Mouse (Mus musculus): ENCODE results near the gene Baz1b. TPM values are rescaled to one million over a fixed set of nuclear protein-coding genes. Genes with fewer than 3 reads are reported as not detected.

Baz1b gene
- polyA plus RNA-seq, 1 experiment, result 2.5 TPM

GRCm38 (mm10) chr5:135253741-135254401 is 66.8 kb downstream of the Baz1b start:
- Histone ChIP-seq H3K4me3 (replicated peaks) (no peak overlapping the region), H3K4me1 (ENCODE audit: control insufficient read depth) (peaks cover 18% of the 10 kb centered on the region), H3K36me3 (ENCODE audit: control insufficient read depth) (no peaks in the 10 kb centered on the region), H3K27me3 (ENCODE audit: control insufficient read depth) (peaks cover 36% of the 10 kb centered on the region), H3K9me3 (ENCODE audit: control insufficient read depth, low read length) (peaks cover 16% of the 10 kb centered on the region)
- TF ChIP-seq GATA1 (IDR thresholded peaks at IDR 0.05; ENCODE audit: low read length) (no peak), TAL1 (IDR thresholded peaks at IDR 0.05; ENCODE audit: low read length) (no peak)

GRCm38 (mm10) chr5:135256166-135256565 is 69.1 kb downstream of the Baz1b start:
- Histone ChIP-seq H3K4me1 (ENCODE audit: control insufficient read depth) (peaks cover 3% of the 10 kb centered on the region), H3K27me3 (ENCODE audit: control insufficient read depth) (peaks cover 13% of the 10 kb centered on the region), H3K9me3 (ENCODE audit: control insufficient read depth, low read length) (peaks cover 8% of the 10 kb centered on the region), H3K36me3 (ENCODE audit: control insufficient read depth) (no peaks in the 10 kb centered on the region), H3K4me3 (replicated peaks) (no peak overlapping the region)
- TF ChIP-seq TAL1 (IDR thresholded peaks at IDR 0.05; ENCODE audit: low read length), result no peak
- no peak for TF ChIP-seq GATA1 (IDR thresholded peaks at IDR 0.05; ENCODE audit: low read length)

DNA sequence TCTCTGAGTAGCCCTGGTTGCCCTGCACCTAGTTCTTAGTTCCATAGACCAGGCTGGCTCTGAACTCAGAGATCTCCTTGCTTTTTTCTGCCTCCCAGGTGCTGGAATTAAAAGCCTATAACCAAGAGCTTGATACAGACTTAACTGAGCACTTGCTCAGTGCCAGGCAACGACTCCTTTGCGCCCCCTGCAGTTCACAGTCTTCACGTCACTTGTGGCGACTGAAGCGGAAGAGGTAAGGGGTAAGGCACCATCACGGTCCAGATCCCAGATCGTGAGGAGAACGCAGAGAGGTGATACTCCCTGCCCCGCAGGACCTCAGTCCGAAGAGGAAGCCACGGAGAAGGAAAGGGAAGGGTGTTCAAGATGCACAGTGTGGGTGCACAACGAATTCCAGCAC is 70.5 kb downstream of the Baz1b start:
- Histone ChIP-seq H3K4me1 (ENCODE audit: control insufficient read depth) (no peaks in the 10 kb centered on the region), H3K4me3 (replicated peaks) (no peak overlapping the region), H3K36me3 (ENCODE audit: control insufficient read depth) (no peaks in the 10 kb centered on the region), H3K27me3 (ENCODE audit: control insufficient read depth) (0 out of 2 replicates have a peak, but pooled peaks cover 1% of the 10 kb centered on the region), H3K9me3 (ENCODE audit: control insufficient read depth, low read length) (peaks cover 7% of the 10 kb centered on the region)
- TF ChIP-seq TAL1 (IDR thresholded peaks at IDR 0.05; ENCODE audit: low read length) (no peak), GATA1 (IDR thresholded peaks at IDR 0.05; ENCODE audit: low read length) (no peak)

DNA sequence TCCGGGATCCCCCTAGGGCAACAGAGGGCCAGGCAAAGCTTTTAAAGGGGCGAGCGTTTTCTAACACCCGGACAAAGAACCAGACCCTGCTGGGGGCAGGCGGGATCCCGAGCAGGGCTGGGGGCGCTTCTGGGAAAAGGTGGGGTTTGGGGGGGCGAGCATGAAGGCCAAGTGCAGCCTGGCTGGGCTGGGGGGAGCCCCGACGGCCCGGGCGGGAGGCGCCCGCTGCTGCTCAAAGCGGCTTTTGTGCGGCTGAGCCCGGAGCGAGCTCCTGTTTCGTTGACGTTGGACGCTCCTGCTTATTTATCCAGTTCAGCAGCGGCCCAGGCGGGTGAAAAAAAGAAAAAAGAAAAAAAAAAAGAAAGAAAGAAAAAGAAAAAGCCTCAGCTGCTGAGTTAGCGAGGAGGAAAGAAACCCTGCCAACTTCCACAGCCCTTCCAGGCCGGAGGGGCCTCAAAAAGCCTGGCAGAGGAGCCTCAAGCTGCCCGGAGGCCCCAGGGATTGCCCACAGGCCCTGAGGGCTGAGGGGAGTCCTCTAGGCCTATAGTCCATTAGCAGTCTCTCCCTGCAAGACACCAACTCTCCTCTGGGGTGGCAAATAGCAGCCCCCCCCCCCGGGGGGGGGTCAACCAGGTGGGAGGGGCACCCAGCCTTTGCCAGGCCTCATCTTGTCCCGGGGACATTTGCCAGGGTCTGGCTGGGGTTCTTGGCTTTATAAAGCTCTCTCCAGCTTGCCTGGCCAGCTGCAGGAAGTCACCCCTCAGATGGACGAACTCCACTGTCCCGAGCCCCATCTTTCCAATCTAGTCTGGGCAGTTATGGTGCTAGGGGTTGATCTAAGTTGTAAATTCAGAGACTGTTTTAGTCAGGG is 71.5 kb downstream of the Baz1b start:
- Histone ChIP-seq H3K4me1 (ENCODE audit: control insufficient read depth) (no peaks in the 10 kb centered on the region), H3K9me3 (ENCODE audit: control insufficient read depth, low read length) (peaks cover 7% of the 10 kb centered on the region), H3K36me3 (ENCODE audit: control insufficient read depth) (no peaks in the 10 kb centered on the region), H3K4me3 (replicated peaks) (no peak overlapping the region), H3K27me3 (ENCODE audit: control insufficient read depth) (peaks cover under 1% of the 10 kb centered on the region; the same call in 1 of the 2 replicates)
- TF ChIP-seq TAL1 (IDR thresholded peaks at IDR 0.05; ENCODE audit: low read length) (no peak), GATA1 (IDR thresholded peaks at IDR 0.05; ENCODE audit: low read length) (no peak)

DNA sequence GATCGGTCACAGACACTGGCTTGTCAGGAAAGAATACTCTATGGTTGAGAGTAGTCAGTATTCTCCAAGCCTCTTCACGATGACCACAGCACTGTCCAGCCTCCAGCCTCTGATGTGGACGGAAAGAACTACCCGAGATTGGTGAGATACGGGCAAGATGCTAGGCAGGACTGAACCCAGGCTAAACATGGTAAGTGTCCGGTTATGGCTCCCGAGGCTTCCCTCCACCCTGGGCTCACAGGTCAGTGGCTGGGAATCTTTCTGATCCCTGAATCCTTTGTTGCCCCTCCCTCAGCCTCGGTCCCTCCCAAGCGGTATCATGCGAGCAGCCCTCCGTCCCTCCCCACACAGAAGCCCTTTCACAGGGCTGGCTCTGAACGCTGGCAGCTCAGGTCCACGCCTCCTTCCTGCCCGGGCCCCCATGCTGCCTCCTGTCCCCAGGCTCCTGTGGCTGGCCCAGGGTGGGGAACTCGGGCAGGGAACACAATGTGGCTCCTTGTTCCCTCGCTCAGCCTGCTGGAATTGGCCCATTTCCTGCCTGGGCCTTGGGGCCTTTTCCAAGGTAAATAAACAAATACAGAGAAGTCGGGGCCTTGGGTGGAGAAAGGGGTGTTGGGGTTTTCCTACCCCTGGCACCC is 76.9 kb downstream of the Baz1b start:
- no peaks in the 10 kb centered on the region for H3K36me3 ChIP-seq (ENCODE audit: control insufficient read depth)
- no peaks in the 10 kb centered on the region for H3K9me3 ChIP-seq (ENCODE audit: control insufficient read depth, low read length)
- peaks cover 8% of the 10 kb centered on the region for H3K27me3 ChIP-seq (ENCODE audit: control insufficient read depth)
- no peaks in the 10 kb centered on the region for H3K4me1 ChIP-seq (ENCODE audit: control insufficient read depth)
- no peak overlapping the region for H3K4me3 ChIP-seq (replicated peaks)
- TF ChIP-seq GATA1 (IDR thresholded peaks at IDR 0.05; ENCODE audit: low read length), result no peak
- no peak for TF ChIP-seq TAL1 (IDR thresholded peaks at IDR 0.05; ENCODE audit: low read length)

DNA sequence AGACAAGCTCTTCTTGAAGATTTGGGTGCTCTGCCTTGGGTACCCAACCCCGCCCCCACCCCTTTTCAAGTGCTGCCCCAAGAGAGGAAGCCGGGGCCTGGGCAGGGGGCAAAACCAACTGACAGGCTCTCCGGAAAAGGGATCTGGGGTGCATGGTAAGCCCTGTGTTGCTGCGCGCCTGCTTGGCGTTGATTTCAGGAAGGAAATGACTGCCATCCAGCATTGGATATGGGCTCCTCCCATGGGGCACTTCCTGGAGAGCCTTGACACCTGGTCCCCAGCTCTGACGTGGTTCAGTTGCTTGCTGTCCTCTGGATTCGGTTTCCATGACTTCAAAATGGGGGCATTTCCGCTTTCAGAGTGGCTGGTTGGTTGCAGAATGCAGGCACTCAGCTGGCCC is 77.5 kb downstream of the Baz1b start:
- Histone ChIP-seq H3K4me1 (ENCODE audit: control insufficient read depth) (no peaks in the 10 kb centered on the region), H3K27me3 (ENCODE audit: control insufficient read depth) (peaks cover 8% of the 10 kb centered on the region), H3K9me3 (ENCODE audit: control insufficient read depth, low read length) (no peaks in the 10 kb centered on the region), H3K36me3 (ENCODE audit: control insufficient read depth) (no peaks in the 10 kb centered on the region), H3K4me3 (replicated peaks) (no peak overlapping the region)
- TF ChIP-seq TAL1 (IDR thresholded peaks at IDR 0.05; ENCODE audit: low read length), result no peak
- TF ChIP-seq GATA1 (IDR thresholded peaks at IDR 0.05; ENCODE audit: low read length), result no peak

DNA sequence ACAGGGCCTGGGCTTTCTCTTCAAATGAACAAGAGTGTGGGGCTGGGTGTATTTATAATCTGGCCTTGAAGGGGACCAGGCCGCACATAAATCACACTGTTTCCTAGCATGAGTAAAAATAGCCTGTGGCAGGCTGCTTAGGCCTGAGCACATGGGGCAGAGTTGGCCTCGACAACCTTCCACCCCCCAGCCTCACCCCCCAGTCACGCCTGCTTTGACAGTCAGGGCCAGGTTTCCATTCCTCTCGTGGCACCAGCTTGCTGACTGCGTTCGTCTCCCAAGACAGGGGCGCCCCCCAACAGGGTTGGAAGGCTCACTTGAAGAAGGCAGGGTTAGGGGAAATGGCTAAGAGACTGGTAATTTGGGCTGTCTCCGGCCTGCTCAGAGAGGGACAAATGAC is 82.4 kb downstream of the Baz1b start:
- Histone ChIP-seq H3K9me3 (ENCODE audit: control insufficient read depth, low read length) (no peaks in the 10 kb centered on the region), H3K4me1 (ENCODE audit: control insufficient read depth) (no peaks in the 10 kb centered on the region)
- TF ChIP-seq TAL1 (IDR thresholded peaks at IDR 0.05; ENCODE audit: low read length) (no peak), GATA1 (IDR thresholded peaks at IDR 0.05; ENCODE audit: low read length) (no peak)

DNA sequence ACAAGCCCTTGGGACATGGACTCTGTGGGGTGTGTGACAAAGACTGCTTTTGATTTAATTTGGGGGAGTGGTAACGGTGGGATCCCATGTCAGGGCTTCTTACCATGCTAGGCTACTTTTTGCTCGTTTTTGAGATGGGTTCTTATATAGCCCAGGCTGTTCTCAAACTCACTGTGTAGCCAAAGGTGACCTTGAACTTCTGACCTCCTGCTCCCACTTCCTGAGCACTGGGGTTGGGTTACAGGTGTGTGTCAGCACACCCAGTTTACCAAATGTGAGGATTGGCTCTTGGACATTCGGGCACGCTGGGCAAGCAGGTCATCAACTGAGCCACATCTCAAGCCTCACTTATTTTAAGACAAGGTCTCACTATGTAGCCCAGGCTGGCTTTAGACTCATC is 83.3 kb downstream of the Baz1b start:
- Histone ChIP-seq H3K4me3 (replicated peaks) (no peak overlapping the region), H3K9me3 (ENCODE audit: control insufficient read depth, low read length) (no peaks in the 10 kb centered on the region), H3K27me3 (ENCODE audit: control insufficient read depth) (peaks cover 7% of the 10 kb centered on the region), H3K4me1 (ENCODE audit: control insufficient read depth) (no peaks in the 10 kb centered on the region), H3K36me3 (ENCODE audit: control insufficient read depth) (no peaks in the 10 kb centered on the region)
- TF ChIP-seq GATA1 (IDR thresholded peaks at IDR 0.05; ENCODE audit: low read length) (no peak), TAL1 (IDR thresholded peaks at IDR 0.05; ENCODE audit: low read length) (no peak)

More for the DNA sequence above, 82.4 kb downstream of the Baz1b start:
- Histone ChIP-seq H3K4me3 (replicated peaks) (no peak overlapping the region), H3K27me3 (ENCODE audit: control insufficient read depth) (peaks cover 3% of the 10 kb centered on the region), H3K36me3 (ENCODE audit: control insufficient read depth) (no peaks in the 10 kb centered on the region)

Data from erythroblast, embryonic 14.5 days (primary cell).